Mouse (Mus musculus) liver, adult 2 months (tissue): ENCODE results near the gene Oog1. TPM values are rescaled to one million over a fixed set of nuclear protein-coding genes. Genes with fewer than 3 reads are reported as not detected.
"Not testable (repeated sequence)": the region's sequence is repeated elsewhere in the genome, so short reads cannot be mapped to it uniquely, and the experiment has no call there.

Source experiments
- DNase-seq: peaks from one replicate; pipeline ENCODE4 v3.0.0-alpha.2; 2011; ENCODE audit warnings: low read depth, low spot score; ENCODE audit errors: extremely low read depth
- H3K27ac ChIP-seq: fragments of 200-500 bp; replicated peaks from 2 replicates; pipeline ENCODE4 v1.5.1; 2012; ENCODE audit warnings: low read depth, mild to moderate bottlenecking, control low read depth, inconsistent platforms, low read length; ENCODE audit not compliant: insufficient read depth
- H3K27me3 ChIP-seq: fragments of 200-500 bp; 2 replicates; pipeline ENCODE4 v1.6.1; 2012; ENCODE audit warnings: mild to moderate bottlenecking, moderate library complexity, low read length, inconsistent platforms; ENCODE audit not compliant: control insufficient read depth, insufficient read depth
- H3K36me3 ChIP-seq: fragments of 200-500 bp; 2 replicates; pipeline ENCODE4 v1.6.1; 2012; ENCODE audit warnings: low read length, inconsistent platforms; ENCODE audit not compliant: control insufficient read depth, insufficient read depth
- H3K4me1 ChIP-seq: fragments of 200-500 bp; 2 replicates; pipeline ENCODE4 v1.6.1; 2011; ENCODE audit warnings: low read length; ENCODE audit not compliant: control insufficient read depth, insufficient read depth
- H3K4me3 ChIP-seq: fragments of 200-500 bp; 2 replicates; pipeline ENCODE4 v1.5.1; 2011; ENCODE audit warnings: low read depth, mild to moderate bottlenecking, control low read depth, low read length, moderate library complexity; ENCODE audit not compliant: insufficient read depth
- H3K79me2 ChIP-seq: fragments of 200-500 bp; 2 replicates; pipeline ENCODE4 v1.6.1; 2012; ENCODE audit warnings: inconsistent platforms, mild to moderate bottlenecking, low read length, moderate library complexity; ENCODE audit not compliant: control insufficient read depth, insufficient read depth
- H3K9ac ChIP-seq: fragments of 200-500 bp; 2 replicates; pipeline ENCODE4 v1.6.1; 2012; ENCODE audit warnings: low read depth, mild to moderate bottlenecking, control low read depth, inconsistent platforms, low read length
- WGBS: fragments of 180-500 bp; shearing (Covaris S2); methylation state at CpG from one replicate; pipeline ENCODE4 v1.1.7; 2018; 5-methylcytosine and 5-hydroxymethylcytosine counted together
- polyA plus RNA-seq: library from polyadenylated mRNA; depleted of rRNA; stranded (reverse); fragments of >200 nt; gene quantifications from 2 replicates; pipeline ENCODE4 v1.2.3, GENCODE M21; 2012; rRNA removed
- total RNA-seq: library from RNA; depleted of rRNA; stranded (reverse); fragments of >200 nt; gene quantifications from 2 replicates; pipeline ENCODE4 v1.2.3, GENCODE M21; 2014; rRNA removed

The Oog1 gene
- total RNA-seq (not detected in 2 replicates), polyA plus RNA-seq (not detected in 2 replicates)

GRCm38 (mm10) chr12:87602388-87602787, at the start of gene Oog1:
Oog1 (plus strand) TSS chr12:87602688.
- H3K36me3 ChIP-seq, H3K27me3 ChIP-seq, H3K79me2 ChIP-seq, H3K4me3 ChIP-seq, H3K9ac ChIP-seq, H3K4me1 ChIP-seq, H3K27ac ChIP-seq, DNase-seq: not testable (repeated sequence)
- 59% methylated on average over 1 of the region's 2 CpGs for WGBS

- not testable (repeated sequence) for H3K27ac ChIP-seq, H3K27me3 ChIP-seq, H3K4me3 ChIP-seq, DNase-seq, H3K4me1 ChIP-seq, H3K9ac ChIP-seq, H3K79me2 ChIP-seq, H3K36me3 ChIP-seq
- WGBS: 5% methylated on average over 2 of the region's 2 CpGs
Observed at GRCm38 (mm10) chr12:87601388-87601787, 1.1 kb upstream of the Oog1 start.

- not testable (repeated sequence) for H3K4me1 ChIP-seq, H3K27ac ChIP-seq, H3K27me3 ChIP-seq, DNase-seq, H3K9ac ChIP-seq, H3K4me3 ChIP-seq, H3K36me3 ChIP-seq, H3K79me2 ChIP-seq
- WGBS: 92% methylated on average over 3 of the region's 7 CpGs
Observed at GRCm38 (mm10) chr12:87618569-87618968, 16.1 kb downstream of the Oog1 start, which contains the start of gene Gm4027. Gm4027 (plus strand) TSS chr12:87618869.

GRCm38 (mm10) chr12:87644520-87644919, 42.0 kb downstream of the Oog1 start, which contains the start of gene Gm16381:
Gm16381 (minus strand) TSS chr12:87644620.
- not testable (repeated sequence) for DNase-seq, H3K27me3 ChIP-seq, H3K79me2 ChIP-seq, H3K9ac ChIP-seq, H3K4me3 ChIP-seq, H3K27ac ChIP-seq, H3K4me1 ChIP-seq, H3K36me3 ChIP-seq
- WGBS: 77% methylated on average over 2 of the region's 2 CpGs

- H3K79me2 ChIP-seq, DNase-seq, H3K4me3 ChIP-seq, H3K4me1 ChIP-seq, H3K27me3 ChIP-seq, H3K27ac ChIP-seq, H3K9ac ChIP-seq, H3K36me3 ChIP-seq: not testable (repeated sequence)
- 46% methylated on average over 2 of the region's 4 CpGs for WGBS
Observed at GRCm38 (mm10) chr12:87652916-87653703, 50.6 kb downstream of the Oog1 start.

Other genes starting within 250 kb of the Oog1 start
- gene Sptlc2, start 214.3 kb upstream of the Oog1 start, total RNA-seq: 13.8 and 14.4 TPM in 2 replicates
- 4.3 and 6.5 TPM in 2 replicates for gene Sptlc2, start 214.3 kb upstream of the Oog1 start, polyA plus RNA-seq
- gene Slirp, start 158.8 kb upstream of the Oog1 start, total RNA-seq: 25.3 and 29.7 TPM in 2 replicates
- gene Slirp, start 158.8 kb upstream of the Oog1 start, polyA plus RNA-seq: 11.1 and 15.6 TPM in 2 replicates
- gene Alkbh1, start 158.7 kb upstream of the Oog1 start, total RNA-seq: 8.4 and 10.3 TPM in 2 replicates
- gene Alkbh1, start 158.7 kb upstream of the Oog1 start, polyA plus RNA-seq: 4.9 and 11.1 TPM in 2 replicates
- gene Snw1, start 130.4 kb upstream of the Oog1 start, total RNA-seq: 23.8 and 34.8 TPM in 2 replicates
- 3.8 and 4.3 TPM in 2 replicates for gene Snw1, start 130.4 kb upstream of the Oog1 start, polyA plus RNA-seq
- not detected in 2 replicates for gene Gm5788, start 108.0 kb upstream of the Oog1 start, total RNA-seq
- not detected in 2 replicates for gene Gm5788, start 108.0 kb upstream of the Oog1 start, polyA plus RNA-seq
- gene Gm8300, start 88.4 kb upstream of the Oog1 start, total RNA-seq: not detected in 2 replicates
- not detected in 2 replicates for gene Gm8300, start 88.4 kb upstream of the Oog1 start, polyA plus RNA-seq
- gene Gm4027, start 16.2 kb downstream of the Oog1 start, total RNA-seq: not detected in 2 replicates
- gene Gm4027, start 16.2 kb downstream of the Oog1 start, polyA plus RNA-seq: not detected in 2 replicates
- not detected in 2 replicates for gene Gm16381, start 41.9 kb downstream of the Oog1 start, total RNA-seq
- not detected in 2 replicates for gene Gm16381, start 41.9 kb downstream of the Oog1 start, polyA plus RNA-seq
- gene Gm21319, start 173.1 kb downstream of the Oog1 start, total RNA-seq: not detected in 2 replicates
- not detected in 2 replicates for gene Gm21319, start 173.1 kb downstream of the Oog1 start, polyA plus RNA-seq
- gene Gm21936, start 192.8 kb downstream of the Oog1 start, total RNA-seq: not detected in 2 replicates
- gene Gm21936, start 192.8 kb downstream of the Oog1 start, polyA plus RNA-seq: not detected in 2 replicates
- gene BB287469, start 213.9 kb downstream of the Oog1 start, total RNA-seq: not detected in 2 replicates
- not detected in 2 replicates for gene BB287469, start 213.9 kb downstream of the Oog1 start, polyA plus RNA-seq
- gene Gm2001, start 239.7 kb downstream of the Oog1 start, total RNA-seq: not detected in 2 replicates
- not detected in 2 replicates for gene Gm2001, start 239.7 kb downstream of the Oog1 start, polyA plus RNA-seq